Mouse (Mus musculus): ENCODE results near the gene Epo. TPM values are rescaled to one million over a fixed set of nuclear protein-coding genes. Genes with fewer than 3 reads are reported as not detected.
A peak's percentile ranks its signal among the peaks of the same experiment; 100 is the strongest.

The Epo gene
- total RNA-seq, 2 experiments from 2014 or later: not detected

GRCm38 (mm10) chr5:137481897-137482296 lies 51.1 kb downstream of the Epo start:
- no peak for ATAC-seq (ENCODE audit: poor library complexity, severe bottlenecking)

- ATAC-seq (ENCODE audit: poor library complexity, severe bottlenecking): peak; percentile 60
Measured at GRCm38 (mm10) chr5:137481138-137481537, 51.9 kb downstream of the Epo start.

GRCm38 (mm10) chr5:137476964-137477363 lies 56.1 kb downstream of the Epo start, which contains the start of gene Zan:
TSS of gene Zan (minus strand) at chr5:137477064.
- ATAC-seq (ENCODE audit: poor library complexity, severe bottlenecking): no peak

GRCm38 (mm10) chr5:137474351-137474750 lies 58.7 kb downstream of the Epo start:
- ATAC-seq (ENCODE audit: poor library complexity, severe bottlenecking): no peak

GRCm38 (mm10) chr5:137472252-137472904 lies 60.7 kb downstream of the Epo start:
- ATAC-seq (ENCODE audit: poor library complexity, severe bottlenecking): no peak

GRCm38 (mm10) chr5:137466946-137467345 lies 66.1 kb downstream of the Epo start:
- ATAC-seq (ENCODE audit: poor library complexity, severe bottlenecking): no peak

GRCm38 (mm10) chr5:137465049-137465448 lies 68.0 kb downstream of the Epo start:
- ATAC-seq (ENCODE audit: poor library complexity, severe bottlenecking): no peak

GRCm38 (mm10) chr5:137455866-137456591 lies 77.0 kb downstream of the Epo start:
- no peak for ATAC-seq (ENCODE audit: poor library complexity, severe bottlenecking)

GRCm38 (mm10) chr5:137455206-137455605 lies 77.8 kb downstream of the Epo start:
- ATAC-seq (ENCODE audit: poor library complexity, severe bottlenecking): no peak

GRCm38 (mm10) chr5:137445536-137445935 lies 87.5 kb downstream of the Epo start:
- ATAC-seq (ENCODE audit: poor library complexity, severe bottlenecking): no peak

- no peak for ATAC-seq (ENCODE audit: poor library complexity, severe bottlenecking)
Measured at GRCm38 (mm10) chr5:137440216-137440855, 92.7 kb downstream of the Epo start.

GRCm38 (mm10) chr5:137433889-137434288 lies 99.2 kb downstream of the Epo start:
- ATAC-seq (ENCODE audit: poor library complexity, severe bottlenecking): no peak

Other genes with a start within 250 kb of the Epo start
- gene Ache, start 245.7 kb downstream of the Epo start, total RNA-seq (2015): 0.09 and 0.50 TPM in 2 replicates
- 0.07 and 0.08 TPM in 2 replicates for gene Ache, start 245.7 kb downstream of the Epo start, total RNA-seq (2017)
- gene Ufsp1, start 238.6 kb downstream of the Epo start, total RNA-seq (2015): 0.18 and 1.4 TPM in 2 replicates
- 0.24 and 0.59 TPM in 2 replicates for gene Ufsp1, start 238.6 kb downstream of the Epo start, total RNA-seq (2017)
- gene Srrt, start 225.6 kb downstream of the Epo start, total RNA-seq (2015): 71.9 and 97.1 TPM in 2 replicates
- gene Srrt, start 225.6 kb downstream of the Epo start, total RNA-seq (2017): 158 and 222 TPM in 2 replicates
- gene Trip6, start 218.8 kb downstream of the Epo start, total RNA-seq (2015): 4.1 and 4.2 TPM in 2 replicates
- gene Trip6, start 218.8 kb downstream of the Epo start, total RNA-seq (2017): 2.1 and 2.9 TPM in 2 replicates
- gene Slc12a9, start 199.6 kb downstream of the Epo start, total RNA-seq (2015): 12.8 and 13.4 TPM in 2 replicates
- 20.9 and 21.6 TPM in 2 replicates for gene Slc12a9, start 199.6 kb downstream of the Epo start, total RNA-seq (2017)
- gene Ephb4, start 183.1 kb downstream of the Epo start, total RNA-seq (2015): 0.16 TPM in 1 of 2 replicates, not detected in the other
- not detected in 2 replicates for gene Ephb4, start 183.1 kb downstream of the Epo start, total RNA-seq (2017)
- gene Zan, start 56.2 kb downstream of the Epo start, total RNA-seq (2015): 0.04 TPM in 1 of 2 replicates, not detected in the other
- not detected in 2 replicates for gene Zan, start 56.2 kb downstream of the Epo start, total RNA-seq (2017)
- 20.4 and 27.5 TPM in 2 replicates for gene Pop7, start 30.7 kb downstream of the Epo start, total RNA-seq (2015)
- gene Pop7, start 30.7 kb downstream of the Epo start, total RNA-seq (2017): 11.9 and 14.9 TPM in 2 replicates
- gene Gigyf1, start 14.7 kb downstream of the Epo start, total RNA-seq (2015): 8.3 and 8.5 TPM in 2 replicates
- 5.6 and 5.9 TPM in 2 replicates for gene Gigyf1, start 14.7 kb downstream of the Epo start, total RNA-seq (2017)
- 393 and 449 TPM in 2 replicates for gene Gnb2, start 268 bp upstream of the Epo start, total RNA-seq (2015)
- gene Gnb2, start 268 bp upstream of the Epo start, total RNA-seq (2017): 377 and 389 TPM in 2 replicates
- not detected in 2 replicates for gene Actl6b, start 20.3 kb upstream of the Epo start, total RNA-seq (2015)
- not detected in 2 replicates for gene Actl6b, start 20.3 kb upstream of the Epo start, total RNA-seq (2017)
- 0.89 and 1.0 TPM in 2 replicates for gene Tfr2, start 36.6 kb upstream of the Epo start, total RNA-seq (2015)
- gene Tfr2, start 36.6 kb upstream of the Epo start, total RNA-seq (2017): 1.3 and 2.5 TPM in 2 replicates
- 60.5 and 64.2 TPM in 2 replicates for gene Mospd3, start 67.8 kb upstream of the Epo start, total RNA-seq (2015)
- gene Mospd3, start 67.8 kb upstream of the Epo start, total RNA-seq (2017): 6.4 and 10.6 TPM in 2 replicates
- gene Pcolce, start 80.5 kb upstream of the Epo start, total RNA-seq (2015): 0.40 and 1.0 TPM in 2 replicates
- gene Pcolce, start 80.5 kb upstream of the Epo start, total RNA-seq (2017): 0.51 TPM in 1 of 2 replicates, not detected in the other
- 0.18 TPM in 1 of 2 replicates, not detected in the other for gene Fbxo24, start 95.8 kb upstream of the Epo start, total RNA-seq (2015)
- gene Fbxo24, start 95.8 kb upstream of the Epo start, total RNA-seq (2017): 0.37 TPM in 1 of 2 replicates, not detected in the other
- gene Lrch4, start 95.9 kb upstream of the Epo start, total RNA-seq (2015): 76.5 and 93.0 TPM in 2 replicates
- 57.1 and 66.7 TPM in 2 replicates for gene Lrch4, start 95.9 kb upstream of the Epo start, total RNA-seq (2017)
- gene Gm20605, start 95.9 kb upstream of the Epo start, total RNA-seq (2015): 8.1 and 10.2 TPM in 2 replicates
- 5.7 and 18.8 TPM in 2 replicates for gene Gm20605, start 95.9 kb upstream of the Epo start, total RNA-seq (2017)
- gene Sap25, start 108.1 kb upstream of the Epo start, total RNA-seq (2015): 59.9 and 97.5 TPM in 2 replicates
- gene Sap25, start 108.1 kb upstream of the Epo start, total RNA-seq (2017): 27.8 and 35.6 TPM in 2 replicates
- not detected in 2 replicates for gene Irs3, start 112.5 kb upstream of the Epo start, total RNA-seq (2015)
- gene Irs3, start 112.5 kb upstream of the Epo start, total RNA-seq (2017): not detected in 2 replicates
- 19.3 and 19.9 TPM in 2 replicates for gene Agfg2, start 151.5 kb upstream of the Epo start, total RNA-seq (2015)
- 16.6 and 18.3 TPM in 2 replicates for gene Agfg2, start 151.5 kb upstream of the Epo start, total RNA-seq (2017)
- gene Nyap1, start 208.4 kb upstream of the Epo start, total RNA-seq (2015): 0.21 and 0.27 TPM in 2 replicates
- gene Nyap1, start 208.4 kb upstream of the Epo start, total RNA-seq (2017): 0.84 and 1.1 TPM in 2 replicates
- 55.9 and 74.7 TPM in 2 replicates for gene Tsc22d4, start 212.5 kb upstream of the Epo start, total RNA-seq (2015)
- 112 and 113 TPM in 2 replicates for gene Tsc22d4, start 212.5 kb upstream of the Epo start, total RNA-seq (2017)
- 48.6 and 55.3 TPM in 2 replicates for gene Ppp1r35, start 245.6 kb upstream of the Epo start, total RNA-seq (2015)
- 34.1 and 40.1 TPM in 2 replicates for gene Ppp1r35, start 245.6 kb upstream of the Epo start, total RNA-seq (2017)